Mouse (Mus musculus): ENCODE results near the gene Omd.

Gene Omd

GRCm38 (mm10) chr13:49608589-49609322, 26.5 kb downstream of the Omd start:
- no peak for DNase-seq (ENCODE audit: low read depth)

GRCm38 (mm10) chr13:49617021-49617420, 34.8 kb downstream of the Omd start:
- DNase-seq (ENCODE audit: low read depth) = no peak

GRCm38 (mm10) chr13:49618365-49618764, 36.1 kb downstream of the Omd start:
- DNase-seq (ENCODE audit: low read depth) = no peak

GRCm38 (mm10) chr13:49623216-49623615, 41.0 kb downstream of the Omd start:
- DNase-seq (ENCODE audit: low read depth) = peak; percentile 28

- no peak for DNase-seq (ENCODE audit: low read depth)
These were observed 45.9 kb downstream of the Omd start for GRCm38 (mm10) chr13:49628167-49628566.

GRCm38 (mm10) chr13:49629076-49629475, 46.8 kb downstream of the Omd start:
- DNase-seq (ENCODE audit: low read depth) = peak; percentile 22

GRCm38 (mm10) chr13:49639965-49640364, 57.7 kb downstream of the Omd start:
- no peak for DNase-seq (ENCODE audit: low read depth)

All from fibroblast of lung, adult 2 months (primary cell).